Mouse (Mus musculus) splenic B cell, adult 2 months (primary cell): ENCODE data around the gene Rrp1.
"Not testable (repeated sequence)": the region's sequence is repeated elsewhere in the genome, so short reads cannot be mapped to it uniquely, and the experiment has no call there.

Source experiments
- DNase-seq: peaks from one replicate; pipeline ENCODE4 v3.0.0-alpha.2; 2011; ENCODE audit warnings: low read depth, low spot score
- H3K27me3 ChIP-seq: 2 replicates; pipeline ENCODE4 v1.6.1; 2012; ENCODE audit warnings: mild to moderate bottlenecking, low read length, moderate library complexity, mixed read lengths; ENCODE audit not compliant: control insufficient read depth, poor library complexity, insufficient read depth, severe bottlenecking
- H3K36me3 ChIP-seq: 2 replicates; pipeline ENCODE4 v1.6.1; 2012; ENCODE audit warnings: mild to moderate bottlenecking, low read length, moderate library complexity, mixed read lengths; ENCODE audit not compliant: control insufficient read depth, poor library complexity, insufficient read depth, severe bottlenecking

The Rrp1 gene

GRCm38 (mm10) chr10:78378516-78378915 lies 34.3 kb downstream of the Rrp1 start:
- no peaks in the 10 kb centered on the region for H3K27me3 ChIP-seq
- no peaks in the 10 kb centered on the region for H3K36me3 ChIP-seq
- peak; percentile 31 for DNase-seq

DNA sequence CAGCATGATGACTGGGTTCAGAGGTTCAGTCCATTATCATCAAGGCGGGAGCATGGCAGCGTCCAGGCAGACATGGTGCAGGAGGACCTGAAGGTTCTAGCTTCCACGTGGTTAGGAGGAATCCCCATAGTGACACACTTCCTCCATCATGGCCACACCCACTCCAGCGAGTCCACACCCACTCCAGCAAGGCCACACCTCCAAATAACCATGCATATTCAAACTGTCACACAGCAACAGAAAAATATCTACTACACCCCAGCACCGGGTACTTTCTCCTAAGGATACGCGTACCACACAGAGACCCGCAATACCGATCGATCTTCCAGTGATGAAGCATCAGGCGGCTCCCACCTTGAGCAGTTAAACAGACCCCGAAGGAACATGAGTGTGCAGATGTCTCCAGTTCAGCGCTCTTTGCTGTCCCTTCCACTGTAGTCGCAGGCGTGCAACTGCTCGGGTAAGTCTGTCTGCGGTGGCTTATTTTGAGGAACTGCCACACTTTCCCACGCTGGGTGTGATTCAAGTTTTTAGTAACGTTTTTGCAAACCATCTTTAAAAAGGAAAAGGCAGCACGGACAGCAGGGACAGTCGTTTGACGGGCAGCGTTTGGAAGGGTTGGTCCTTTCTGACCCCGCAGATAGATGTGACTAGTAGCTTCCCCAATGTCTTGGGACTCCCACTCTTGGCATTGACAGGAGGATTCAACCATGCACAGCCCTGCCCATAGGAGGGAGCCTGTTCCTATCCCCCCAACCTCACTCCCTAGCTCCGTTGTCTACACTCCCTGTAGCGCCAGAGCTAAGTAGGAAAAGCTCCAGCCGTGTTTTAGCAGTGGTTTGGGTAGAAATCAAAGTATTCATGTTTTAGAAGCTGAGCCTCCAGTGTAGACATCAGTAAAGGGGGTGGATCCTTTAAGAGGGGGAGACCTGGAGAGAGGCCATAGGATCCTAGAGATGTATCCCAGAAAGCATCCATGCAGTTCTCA lies 39.9 kb downstream of the Rrp1 start:
- no peaks in the 10 kb centered on the region for H3K36me3 ChIP-seq
- DNase-seq: peak; percentile 90
- no peaks in the 10 kb centered on the region for H3K27me3 ChIP-seq

GRCm38 (mm10) chr10:78371746-78372145 lies 41.1 kb downstream of the Rrp1 start:
- no peak for DNase-seq
- H3K27me3 ChIP-seq: no peaks in the 10 kb centered on the region
- no peaks in the 10 kb centered on the region for H3K36me3 ChIP-seq

GRCm38 (mm10) chr10:78367586-78367985 lies 45.3 kb downstream of the Rrp1 start:
- Histone ChIP-seq H3K36me3 (no peaks in the 10 kb centered on the region), H3K27me3 (no peaks in the 10 kb centered on the region)
- DNase-seq: no peak

DNA sequence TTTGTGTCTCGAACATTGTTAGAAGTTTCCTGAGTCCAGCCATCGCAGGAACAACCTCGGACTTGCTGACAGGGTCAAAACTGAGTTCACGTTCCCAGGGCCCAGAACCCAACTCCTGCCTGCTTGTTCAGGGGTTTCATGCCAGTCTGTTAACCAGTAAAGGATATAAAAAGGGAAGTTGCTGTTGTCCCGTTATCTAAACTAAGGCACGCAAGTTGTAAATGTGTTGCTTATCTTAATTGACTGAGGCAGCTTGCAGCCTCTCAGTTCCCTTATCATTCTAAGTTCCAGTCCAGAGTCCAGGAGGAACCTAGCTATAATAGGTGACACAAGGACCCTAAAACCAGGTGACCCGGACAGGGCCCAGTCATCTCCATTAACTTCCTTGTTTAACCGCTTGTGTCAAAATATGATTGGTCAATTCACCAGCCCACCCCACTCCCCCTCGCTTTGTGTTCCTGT lies 46.0 kb downstream of the Rrp1 start:
- no peaks in the 10 kb centered on the region for H3K36me3 ChIP-seq
- H3K27me3 ChIP-seq: no peaks in the 10 kb centered on the region
- peak; percentile 36 for DNase-seq

GRCm38 (mm10) chr10:78366195-78366834 lies 46.5 kb downstream of the Rrp1 start:
- DNase-seq: no peak
- H3K27me3 ChIP-seq: no peaks in the 10 kb centered on the region
- no peaks in the 10 kb centered on the region for H3K36me3 ChIP-seq

DNA sequence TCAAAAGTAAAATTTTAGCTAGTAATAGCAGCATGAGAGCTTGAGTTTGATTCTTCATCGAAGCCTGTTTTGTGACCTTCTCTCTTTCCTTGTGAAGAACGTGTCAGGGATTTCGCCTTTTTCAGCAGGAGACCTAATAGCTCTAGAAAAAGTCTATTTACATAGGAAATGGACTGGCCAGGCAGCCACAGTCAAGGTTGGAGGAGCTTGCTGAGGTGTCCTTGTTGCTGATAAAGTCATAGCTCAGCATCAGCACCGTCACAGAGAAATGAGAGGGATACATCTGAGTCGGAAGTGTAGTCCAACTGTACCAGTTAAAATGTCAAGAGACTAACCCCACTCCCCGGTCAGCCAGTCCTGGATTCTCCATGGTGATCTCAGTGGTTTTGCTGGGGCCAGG lies 47.3 kb downstream of the Rrp1 start:
- Histone ChIP-seq H3K36me3 (no peaks in the 10 kb centered on the region), H3K27me3 (no peaks in the 10 kb centered on the region)
- no peak for DNase-seq

GRCm38 (mm10) chr10:78364106-78364505 lies 48.7 kb downstream of the Rrp1 start:
- Histone ChIP-seq H3K27me3 (no peaks in the 10 kb centered on the region), H3K36me3 (no peaks in the 10 kb centered on the region)
- peak; percentile 60 for DNase-seq

DNA sequence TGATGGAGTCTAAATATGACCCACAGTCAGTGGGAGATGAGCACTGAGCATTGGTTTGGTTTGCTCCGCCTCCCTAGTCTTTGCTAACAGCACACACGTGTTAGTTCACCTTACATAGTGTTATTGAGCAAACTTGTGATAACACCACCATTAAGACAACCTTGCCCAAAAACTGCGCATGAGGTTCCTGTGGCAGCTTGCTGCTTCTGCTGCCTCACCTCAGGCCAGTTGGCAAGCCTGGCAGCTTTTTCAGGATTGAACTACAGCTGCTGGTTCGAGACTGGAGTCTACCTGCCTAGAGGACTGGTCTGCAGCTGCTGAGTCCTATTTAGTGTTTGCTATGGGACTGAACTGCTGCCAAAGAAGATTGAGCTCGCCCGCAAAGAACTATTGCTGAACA lies 49.5 kb downstream of the Rrp1 start:
- Histone ChIP-seq H3K36me3 (no peaks in the 10 kb centered on the region), H3K27me3 (no peaks in the 10 kb centered on the region)

GRCm38 (mm10) chr10:78361951-78362350 lies 50.9 kb downstream of the Rrp1 start:
- DNase-seq: no peak
- H3K27me3 ChIP-seq: no peaks in the 10 kb centered on the region
- H3K36me3 ChIP-seq: no peaks in the 10 kb centered on the region

More for the DNA sequence above, 49.5 kb downstream of the Rrp1 start:
- no peak for DNase-seq

- H3K36me3 ChIP-seq: no peaks in the 10 kb centered on the region
- H3K27me3 ChIP-seq: no peaks in the 10 kb centered on the region
- no peak for DNase-seq
Observed at GRCm38 (mm10) chr10:78360290-78360711, 52.5 kb downstream of the Rrp1 start.

GRCm38 (mm10) chr10:78358999-78359398 lies 53.8 kb downstream of the Rrp1 start:
- not testable (repeated sequence) for H3K36me3 ChIP-seq, DNase-seq, H3K27me3 ChIP-seq

DNA sequence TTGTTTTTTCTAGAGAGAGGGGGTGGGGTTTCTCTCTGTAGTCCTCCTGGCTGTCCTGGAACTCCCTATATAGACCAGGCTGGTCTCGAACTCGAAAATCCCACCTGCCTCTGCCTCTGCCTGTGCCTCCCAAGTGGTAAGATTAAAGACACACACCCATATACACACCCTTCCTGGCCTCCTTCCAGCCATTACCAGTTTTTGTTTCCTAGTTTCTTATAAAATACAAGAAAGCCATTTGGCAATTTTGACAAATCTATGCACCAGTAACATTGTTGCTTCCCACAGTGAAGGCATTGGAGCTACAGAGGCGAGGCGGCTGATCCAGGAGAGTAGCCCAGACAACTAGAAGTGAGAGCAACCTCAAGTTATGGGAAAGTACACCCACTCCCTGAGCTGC lies 54.6 kb downstream of the Rrp1 start:
- no peak for DNase-seq
- no peaks in the 10 kb centered on the region for H3K36me3 ChIP-seq

DNA sequence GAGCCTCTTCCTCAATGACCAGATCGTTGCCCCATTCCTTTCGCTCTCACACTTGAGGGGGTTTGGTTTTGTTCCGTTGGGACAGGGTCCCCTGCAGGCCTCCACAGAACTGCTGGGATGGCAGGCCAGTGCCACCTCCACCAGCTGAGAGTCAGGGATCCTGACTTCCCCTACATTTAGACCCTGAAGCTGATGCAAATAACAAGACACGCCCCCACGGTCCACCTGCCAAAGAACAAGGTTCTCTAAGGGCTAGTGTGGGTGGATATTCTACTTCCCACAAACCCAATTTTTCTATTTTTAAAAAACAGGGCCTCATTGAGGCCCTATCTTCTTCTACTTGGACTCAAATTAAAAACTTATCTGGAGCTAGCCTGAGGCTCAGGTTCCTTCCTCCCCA lies 55.1 kb downstream of the Rrp1 start:
- Histone ChIP-seq H3K27me3 (no peaks in the 10 kb centered on the region), H3K36me3 (no peaks in the 10 kb centered on the region)
- DNase-seq: no peak

More for the DNA sequence above, 54.6 kb downstream of the Rrp1 start:
- no peaks in the 10 kb centered on the region for H3K27me3 ChIP-seq

DNA sequence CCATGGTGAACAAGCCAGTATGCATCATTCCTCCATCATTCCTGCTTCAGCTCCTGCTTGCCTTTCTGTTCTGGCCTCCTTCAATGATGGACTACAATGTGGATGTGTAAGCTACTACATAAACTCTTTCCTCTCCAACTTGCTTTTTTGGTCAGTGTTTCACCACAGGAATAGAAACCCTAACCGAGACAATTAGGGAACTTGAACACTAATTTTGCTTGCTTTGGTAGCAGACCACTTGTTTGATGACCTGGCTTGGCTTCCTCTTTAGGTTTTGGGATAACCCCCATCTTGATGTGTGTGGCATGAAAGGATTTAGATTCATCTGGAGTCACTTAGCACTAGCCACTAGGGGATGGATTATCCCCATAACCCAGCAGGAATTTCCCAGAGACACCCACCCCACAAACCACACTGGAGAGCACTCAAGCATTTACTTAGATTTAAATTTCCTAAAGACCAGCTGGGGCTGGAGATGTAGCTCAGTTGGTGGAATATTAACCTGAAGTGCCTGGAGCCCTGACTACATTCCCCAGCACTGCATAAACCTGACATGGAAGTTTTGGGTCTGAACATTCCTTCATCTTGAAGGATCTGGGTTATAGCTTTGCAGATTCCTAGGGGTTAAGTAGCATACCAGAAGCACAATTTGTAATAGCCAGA lies 56.8 kb downstream of the Rrp1 start:
- Histone ChIP-seq H3K27me3 (no peaks in the 10 kb centered on the region; the same call in 1 of the 2 replicates), H3K36me3 (no peaks in the 10 kb centered on the region)
- DNase-seq: no peak
